Mouse (Mus musculus): ENCODE data around the gene Gm20403. TPM values are rescaled to one million over a fixed set of nuclear protein-coding genes. Genes with fewer than 3 reads are reported as not detected.

Gene Gm20403
- total and polyA plus RNA-seq, 3 experiments, result not detected

DNA sequence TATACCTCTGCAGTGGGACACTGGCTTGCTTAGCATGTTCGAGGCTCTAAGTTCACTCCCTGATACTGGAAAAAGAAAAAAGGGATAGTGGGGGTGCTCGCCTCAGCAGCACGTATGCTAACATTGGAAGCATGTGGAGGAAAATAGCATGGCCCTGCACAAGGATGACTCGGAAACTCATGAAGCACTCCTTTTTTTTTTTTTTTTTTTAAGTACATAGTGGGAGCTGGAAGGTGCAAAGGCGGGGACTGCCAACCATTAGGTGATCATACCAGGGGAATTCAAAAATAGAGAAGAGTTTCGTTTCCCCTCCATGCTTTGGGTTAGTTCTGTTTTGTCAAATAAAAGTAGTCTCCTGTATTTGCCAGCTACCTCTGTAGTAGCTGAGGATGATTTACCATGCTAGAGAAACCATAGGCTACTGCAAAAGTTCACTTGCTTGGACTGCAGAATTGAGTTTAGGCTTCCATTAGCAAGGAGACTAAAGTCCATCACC, 10.7 kb upstream of the Gm20403 start:
- Histone ChIP-seq H3K27ac (ENCODE audit: control insufficient read depth, low read depth, low read length) (no peak overlapping the region), H3K4me3 (ENCODE audit: control insufficient read depth in 1 of 2, insufficient read depth in 1 of 2, low read depth in 2 of 2, low read length in 2 of 2) (no peak overlapping the region), H3K27me3 (ENCODE audit: control insufficient read depth in 1 of 2, insufficient read depth in 2 of 2, low read length in 2 of 2) (no peaks in the 10 kb centered on the region), H3K36me3 (ENCODE audit: control insufficient read depth in 1 of 2, insufficient read depth in 2 of 2, low read length in 2 of 2) (peaks cover 0 to 9% of the 10 kb centered on the region in 2 experiments; a peak in 2 of 4 replicates), H3K4me1 (ENCODE audit: control insufficient read depth in 1 of 2, insufficient read depth in 2 of 2, low read length in 2 of 2) (peaks cover 5 to 16% of the 10 kb centered on the region in 2 experiments), H3K9me3 (replicated peaks; ENCODE audit: insufficient read depth, low read length) (no peaks in the 10 kb centered on the region), H3K9ac (ENCODE audit: control insufficient read depth, low read depth, low read length, poor library complexity, severe bottlenecking) (no peak overlapping the region), H3K79me2 (ENCODE audit: control insufficient read depth, insufficient read depth, low read length, poor library complexity) (peaks cover 2% of the 10 kb centered on the region; the same call in 1 of the 2 replicates)
- no peak for DNase-seq (ENCODE audit: low read depth, low spot score)
- TF ChIP-seq ZNF384 (IDR thresholded peaks at IDR 0.05; ENCODE audit: low read depth, low read length) (0 out of 2 replicates have a peak, but pooled peaks have one; percentile 26), GATA1 (IDR thresholded peaks at IDR 0.05; ENCODE audit: low read depth, low read length) (no peak), SIN3A (IDR thresholded peaks at IDR 0.05; ENCODE audit: low read length) (no peak)

DNA sequence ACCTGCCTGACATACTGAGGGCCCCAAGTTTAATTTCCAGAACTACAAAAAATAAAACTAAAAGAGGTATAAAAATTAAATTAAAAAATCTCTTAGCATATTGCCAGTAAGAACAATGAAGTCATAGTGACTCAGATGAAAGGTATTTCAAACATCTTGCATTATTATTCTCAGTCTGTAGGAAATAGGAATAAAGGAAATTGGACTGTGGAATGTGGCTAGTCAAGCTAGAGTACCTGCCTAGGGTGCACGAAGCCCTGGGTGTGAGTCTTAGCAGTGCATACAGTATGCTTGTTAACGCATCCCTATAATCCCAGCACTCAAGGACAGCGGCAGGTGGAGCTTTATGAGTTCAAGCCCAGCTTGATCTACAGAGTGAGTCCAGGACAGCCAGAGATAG, 9.6 kb upstream of the Gm20403 start:
- H3K79me2 ChIP-seq (ENCODE audit: control insufficient read depth, insufficient read depth, low read length, poor library complexity), result peaks cover 2% of the 10 kb centered on the region; the same call in 1 of the 2 replicates
- H3K9ac ChIP-seq (ENCODE audit: control insufficient read depth, low read depth, low read length, poor library complexity, severe bottlenecking), result no peak overlapping the region
- H3K27me3 ChIP-seq (ENCODE audit: control insufficient read depth in 1 of 2, insufficient read depth in 2 of 2, low read length in 2 of 2), result no peaks in the 10 kb centered on the region
- DNase-seq (ENCODE audit: low read depth, low spot score), result no peak
- H3K4me1 ChIP-seq (ENCODE audit: control insufficient read depth in 1 of 2, insufficient read depth in 2 of 2, low read length in 2 of 2), result peaks cover 5 to 13% of the 10 kb centered on the region in 2 experiments
- H3K27ac ChIP-seq (ENCODE audit: control insufficient read depth, low read depth, low read length), result no peak overlapping the region
- no peak overlapping the region for H3K4me3 ChIP-seq (ENCODE audit: control insufficient read depth in 1 of 2, insufficient read depth in 1 of 2, low read depth in 2 of 2, low read length in 2 of 2)
- TF ChIP-seq POLR2A (IDR thresholded peaks at IDR 0.05; ENCODE audit: control insufficient read depth in 1 of 2, insufficient read depth in 1 of 2, low read depth in 1 of 2, low read length in 2 of 2, poor library complexity in 1 of 2), result no peak
- TF ChIP-seq TCF12 (IDR thresholded peaks at IDR 0.05; ENCODE audit: low read depth, low read length), result no peak
- no peak for TF ChIP-seq MAFK (IDR thresholded peaks at IDR 0.05; ENCODE audit: borderline replicate concordance, low read depth, low read length)
- TF ChIP-seq GATA1 (IDR thresholded peaks at IDR 0.05; ENCODE audit: low read depth, low read length), result no peak
- TF ChIP-seq NRF1 (IDR thresholded peaks at IDR 0.05; ENCODE audit: insufficient read depth, low read depth, low read length, poor library complexity, severe bottlenecking), result no peak
- no peak for TF ChIP-seq CHD2 (IDR thresholded peaks at IDR 0.05; ENCODE audit: low read length)
- TF ChIP-seq NELFE (IDR thresholded peaks at IDR 0.05; ENCODE audit: low read depth, low read length), result no peak
- no peak for TF ChIP-seq TAL1 (IDR thresholded peaks at IDR 0.05; ENCODE audit: low read length)
- no peak for TF ChIP-seq ZNF384 (IDR thresholded peaks at IDR 0.05; ENCODE audit: low read depth, low read length)
- no peak for TF ChIP-seq CHD1 (IDR thresholded peaks at IDR 0.05; ENCODE audit: low read depth, low read length)
- no peak for TF ChIP-seq CTCF (IDR thresholded peaks at IDR 0.05 in 2 of 3, conservative IDR thresholded peaks at IDR 0.05 in 1 of 3; ENCODE audit: control insufficient read depth in 1 of 3, insufficient read depth in 1 of 3, low read depth in 2 of 3, low read length in 3 of 3, poor library complexity in 1 of 3, severe bottlenecking in 1 of 3)
- no peak for TF ChIP-seq MAZ (IDR thresholded peaks at IDR 0.05; ENCODE audit: low read depth, low read length)
- TF ChIP-seq MXI1 (IDR thresholded peaks at IDR 0.05; ENCODE audit: low read depth, low read length), result no peak
- TF ChIP-seq POLR2AphosphoS5 (IDR thresholded peaks at IDR 0.05; ENCODE audit: borderline replicate concordance, low read depth, low read length), result no peak
- TF ChIP-seq MEF2A (IDR thresholded peaks at IDR 0.05; ENCODE audit: extremely low read depth, insufficient replicate concordance, low read depth, low read length, poor library complexity, severe bottlenecking), result no peak
- TF ChIP-seq POLR2AphosphoS2 (IDR thresholded peaks at IDR 0.05; ENCODE audit: low read length), result no peak
- no peak for TF ChIP-seq HCFC1 (IDR thresholded peaks at IDR 0.05; ENCODE audit: low read depth, low read length)
- no peak for TF ChIP-seq TBP (IDR thresholded peaks at IDR 0.05; ENCODE audit: low read depth, low read length)
- TF ChIP-seq EP300 (IDR thresholded peaks at IDR 0.05; ENCODE audit: low read depth in 1 of 2, low read length in 2 of 2), result no peak
- H3K36me3 ChIP-seq (ENCODE audit: control insufficient read depth in 1 of 2, insufficient read depth in 2 of 2, low read length in 2 of 2), result peaks cover 0 to 9% of the 10 kb centered on the region in 2 experiments; a peak in 2 of 4 replicates
- H3K9me3 ChIP-seq (replicated peaks; ENCODE audit: insufficient read depth, low read length), result no peaks in the 10 kb centered on the region
